Mouse (Mus musculus) MEL (cell line): ENCODE data around the gene Cstf1. TPM values are rescaled to one million over a fixed set of nuclear protein-coding genes. Genes with fewer than 3 reads are reported as not detected.
A peak's percentile ranks its signal among the peaks of the same experiment; 100 is the strongest.

Experiments used
- DNase-seq: peaks from one replicate; pipeline ENCODE4 v3.0.0; 2011; ENCODE audit warnings: low read depth, low spot score
- H3K27ac ChIP-seq: 2 replicates; pipeline ENCODE4 v1.5.1; 2012; ENCODE audit warnings: low read depth, mild to moderate bottlenecking, control low read depth, low read length, moderate library complexity; ENCODE audit not compliant: control insufficient read depth
- H3K27me3 ChIP-seq, 2 experiments: fragments of 150-350 bp in 1 of 2; sonication (generic) in 1 of 2; 2 replicates each; pipeline ENCODE4 v1.6.1; 2012; ENCODE audit warnings: low read length in 2 of 2, mild to moderate bottlenecking in 2 of 2, improper control_type of control experiment in 1 of 2, moderate library complexity in 1 of 2; ENCODE audit not compliant: insufficient read depth in 2 of 2, control insufficient read depth in 1 of 2
- H3K36me3 ChIP-seq, 2 experiments: 2 replicates each; pipeline ENCODE4 v1.6.1; 2012 to 2014; ENCODE audit warnings: low read length in 2 of 2, improper control_type of control experiment in 1 of 2, inconsistent platforms in 1 of 2, mild to moderate bottlenecking in 1 of 2; ENCODE audit not compliant: insufficient read depth in 2 of 2, control insufficient read depth in 1 of 2
- H3K4me1 ChIP-seq, 2 experiments: fragments of 150-350 bp in 1 of 2; sonication (generic) in 1 of 2; 2 replicates each; pipeline ENCODE4 v1.6.1; 2012; ENCODE audit warnings: low read length in 2 of 2, improper control_type of control experiment in 1 of 2, mild to moderate bottlenecking in 1 of 2; ENCODE audit not compliant: insufficient read depth in 2 of 2, control insufficient read depth in 1 of 2
- H3K4me3 ChIP-seq, 2 experiments: fragments of 150-350 bp in 1 of 2; sonication (generic) in 1 of 2; 2 replicates each; pipeline ENCODE4 v1.5.1; 2012; ENCODE audit warnings: low read depth in 2 of 2, low read length in 2 of 2, mild to moderate bottlenecking in 2 of 2, moderate library complexity in 2 of 2, control low read depth in 1 of 2, improper control_type of control experiment in 1 of 2; ENCODE audit not compliant: control insufficient read depth in 1 of 2, insufficient read depth in 1 of 2
- H3K79me2 ChIP-seq: 2 replicates; pipeline ENCODE4 v1.6.1; 2012; ENCODE audit warnings: mild to moderate bottlenecking, low read length, moderate library complexity; ENCODE audit not compliant: control insufficient read depth, poor library complexity, insufficient read depth
- H3K9ac ChIP-seq: 2 replicates; pipeline ENCODE4 v1.6.1; 2012; ENCODE audit warnings: low read depth, mild to moderate bottlenecking, control low read depth, low read length, moderate library complexity; ENCODE audit not compliant: control insufficient read depth, poor library complexity, severe bottlenecking
- H3K9me3 ChIP-seq: fragments of 150-350 bp; sonication (generic); replicated peaks from 2 replicates; pipeline ENCODE4 v1.6.1; 2012; ENCODE audit warnings: mild to moderate bottlenecking, low read length, improper control_type of control experiment, moderate library complexity; ENCODE audit not compliant: insufficient read depth
- BHLHE40 ChIP-seq: IDR thresholded peaks from 2 replicates; pipeline ENCODE4 v1.6.1; 2012; ENCODE audit warnings: low read depth, mild to moderate bottlenecking, inconsistent platforms, low read length, improper control_type of control experiment, borderline replicate concordance
- CHD2 ChIP-seq: IDR thresholded peaks from 2 replicates; pipeline ENCODE4 v1.6.1; 2011; ENCODE audit warnings: low read length, improper control_type of control experiment
- CTCF ChIP-seq, 3 experiments: IDR thresholded peaks in 2 of 3; conservative IDR thresholded peaks in 1 of 3; 2 replicates each; pipeline ENCODE4 v1.5.1; 2011 to 2012; ENCODE audit warnings: low read length in 3 of 3, low read depth in 2 of 3, mild to moderate bottlenecking in 2 of 3, improper control_type of control experiment in 1 of 3, inconsistent platforms in 1 of 3, mixed read lengths in 1 of 3, moderate library complexity in 1 of 3; ENCODE audit not compliant: control insufficient read depth in 1 of 3, insufficient read depth in 1 of 3, poor library complexity in 1 of 3, severe bottlenecking in 1 of 3
- E2F4 ChIP-seq: IDR thresholded peaks from 2 replicates; pipeline ENCODE4 v1.6.1; 2011; ENCODE audit warnings: low read depth, low read length, improper control_type of control experiment, borderline replicate concordance
- EP300 ChIP-seq, 2 experiments: IDR thresholded peaks; 2 replicates each; pipeline ENCODE4 v1.6.1; 2011; ENCODE audit warnings: improper control_type of control experiment in 2 of 2, low read length in 2 of 2, low read depth in 1 of 2, mild to moderate bottlenecking in 1 of 2
- GATA1 ChIP-seq: IDR thresholded peaks from 2 replicates; pipeline ENCODE4 v1.6.1; 2011; ENCODE audit warnings: low read depth, low read length, improper control_type of control experiment
- HCFC1 ChIP-seq: IDR thresholded peaks from 2 replicates; pipeline ENCODE4 v1.6.1; 2012; ENCODE audit warnings: low read depth, mild to moderate bottlenecking, inconsistent platforms, low read length, improper control_type of control experiment, moderate library complexity
- MAFK ChIP-seq: IDR thresholded peaks from 2 replicates; pipeline ENCODE4 v1.6.1; 2011; ENCODE audit warnings: low read depth, mild to moderate bottlenecking, low read length, improper control_type of control experiment, borderline replicate concordance
- MEF2A ChIP-seq: IDR thresholded peaks from 2 replicates; pipeline ENCODE4 v1.6.1; 2014; ENCODE audit warnings: low read depth, mild to moderate bottlenecking, inconsistent platforms, low read length, improper control_type of control experiment; ENCODE audit not compliant: poor library complexity, insufficient replicate concordance, severe bottlenecking; ENCODE audit errors: extremely low read depth
- MXI1 ChIP-seq: IDR thresholded peaks from 2 replicates; pipeline ENCODE4 v1.6.1; 2011; ENCODE audit warnings: mild to moderate bottlenecking, low read depth, low read length, improper control_type of control experiment
- MYB ChIP-seq: IDR thresholded peaks from 2 replicates; pipeline ENCODE4 v1.6.1; 2011; ENCODE audit warnings: mild to moderate bottlenecking, low read depth, low read length, improper control_type of control experiment
- MYC ChIP-seq: IDR thresholded peaks from 2 replicates; pipeline ENCODE4 v1.6.1; 2011; ENCODE audit warnings: low read depth, mild to moderate bottlenecking, low read length, improper control_type of control experiment, moderate library complexity
- NELFE ChIP-seq: IDR thresholded peaks from 2 replicates; pipeline ENCODE4 v1.6.1; 2011; ENCODE audit warnings: low read depth, low read length, improper control_type of control experiment
- NRF1 ChIP-seq: IDR thresholded peaks from 2 replicates; pipeline ENCODE4 v1.6.1; 2014; ENCODE audit warnings: low read depth, mild to moderate bottlenecking, inconsistent platforms, low read length, improper control_type of control experiment, moderate library complexity; ENCODE audit not compliant: poor library complexity, insufficient read depth, severe bottlenecking
- POLR2A ChIP-seq, 2 experiments: IDR thresholded peaks; 2 replicates each; pipeline ENCODE4 v1.6.1; 2011 to 2012; ENCODE audit warnings: low read length in 2 of 2, mild to moderate bottlenecking in 2 of 2, control low read depth in 1 of 2, improper control_type of control experiment in 1 of 2, low read depth in 1 of 2, moderate library complexity in 1 of 2; ENCODE audit not compliant: control insufficient read depth in 1 of 2, insufficient read depth in 1 of 2, poor library complexity in 1 of 2
- POLR2AphosphoS2 ChIP-seq: IDR thresholded peaks from 2 replicates; pipeline ENCODE4 v1.6.1; 2011; ENCODE audit warnings: low read length, improper control_type of control experiment
- RAD21 ChIP-seq: IDR thresholded peaks from 2 replicates; pipeline ENCODE4 v1.6.1; 2011; ENCODE audit warnings: mild to moderate bottlenecking, low read depth, low read length, improper control_type of control experiment
- SIN3A ChIP-seq: IDR thresholded peaks from 2 replicates; pipeline ENCODE4 v1.6.1; 2012; ENCODE audit warnings: low read length, improper control_type of control experiment, inconsistent platforms
- SMC3 ChIP-seq: IDR thresholded peaks from 2 replicates; pipeline ENCODE4 v1.6.1; 2011; ENCODE audit warnings: low read depth, low read length, improper control_type of control experiment
- TBP ChIP-seq: IDR thresholded peaks from 2 replicates; pipeline ENCODE4 v1.8.0; 2011; ENCODE audit warnings: low read depth, low read length, improper control_type of control experiment
- UBTF ChIP-seq: IDR thresholded peaks from 2 replicates; pipeline ENCODE4 v1.6.1; 2012; ENCODE audit warnings: low read depth, mild to moderate bottlenecking, inconsistent platforms, low read length, improper control_type of control experiment, moderate library complexity, borderline replicate concordance; ENCODE audit not compliant: insufficient read depth
- USF1 ChIP-seq: IDR thresholded peaks from 2 replicates; pipeline ENCODE4 v1.6.1; 2014; ENCODE audit warnings: low read depth, mild to moderate bottlenecking, inconsistent platforms, low read length, improper control_type of control experiment, moderate library complexity
- ZC3H11A ChIP-seq: IDR thresholded peaks from 2 replicates; pipeline ENCODE4 v1.6.1; 2012; ENCODE audit warnings: low read depth, mild to moderate bottlenecking, inconsistent platforms, low read length, improper control_type of control experiment
- ZKSCAN1 ChIP-seq: IDR thresholded peaks from 2 replicates; pipeline ENCODE4 v1.6.1; 2012; ENCODE audit warnings: low read depth, mild to moderate bottlenecking, inconsistent platforms, low read length, improper control_type of control experiment, moderate library complexity
- ZNF384 ChIP-seq: IDR thresholded peaks from 2 replicates; pipeline ENCODE4 v1.6.1; 2012; ENCODE audit warnings: low read depth, mild to moderate bottlenecking, inconsistent platforms, low read length, improper control_type of control experiment
- polyA plus RNA-seq, 2 experiments: library from polyadenylated mRNA; stranded (reverse) in 1 of 2; unstranded in 1 of 2; fragments of >175 nt in 1 of 2; fragments of >200 nt in 1 of 2; gene quantifications; 2 replicates each; pipeline versions ENCODE4 v1.2.1 to v1.2.4; 2012; ENCODE audit warnings: low replicate concordance in 2 of 2, low read depth in 1 of 2; ENCODE audit not compliant: insufficient read length in 2 of 2, insufficient read depth in 1 of 2, missing spikeins in 1 of 2
- total RNA-seq: library from RNA; depleted of rRNA; stranded (reverse); fragments of 300-350 nt; gene quantifications from 2 replicates; pipeline ENCODE4 v1.2.3, GENCODE M21; 2012

The Cstf1 gene
- total and polyA plus RNA-seq, 3 experiments, result 66.9 to 105 (median 77.4) TPM

DNA sequence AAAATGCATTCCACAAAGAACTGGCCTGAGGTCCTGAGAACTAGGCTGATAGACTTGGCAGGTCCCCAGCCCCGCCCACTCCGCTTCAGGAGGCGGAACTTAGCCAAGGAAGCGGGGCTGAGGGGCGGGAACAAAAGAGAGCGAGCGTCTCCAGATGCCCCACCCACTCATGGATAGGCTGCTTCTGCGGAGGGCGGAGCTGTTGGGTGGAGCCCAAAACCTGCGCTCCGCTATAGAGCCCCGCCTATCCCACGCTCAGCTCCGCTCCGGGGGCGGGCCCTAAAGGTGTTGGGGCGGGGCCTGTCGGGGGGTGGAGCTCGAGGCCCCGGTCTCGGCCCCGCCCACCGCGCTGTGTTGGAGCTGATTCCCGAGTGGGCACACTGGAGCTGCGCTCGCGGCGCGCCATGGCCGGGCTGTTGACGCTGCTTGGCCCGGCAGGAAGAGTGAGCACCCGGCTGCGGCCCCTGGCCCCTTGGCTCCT lies 25.2 kb upstream of the Cstf1 start, which contains the start of gene Fam210b (continued):
- no peak for TF ChIP-seq USF1
- no peak for TF ChIP-seq GATA1
- no peak for TF ChIP-seq MYC
- TF ChIP-seq CTCF (IDR thresholded peaks at IDR 0.05 in 2 of 3, conservative IDR thresholded peaks at IDR 0.05 in 1 of 3; ENCODE audit: control insufficient read depth in 1 of 3, insufficient read depth in 1 of 3, low read depth in 2 of 3, low read length in 3 of 3, poor library complexity in 1 of 3, severe bottlenecking in 1 of 3), result no peak
- no peak for TF ChIP-seq ZNF384
- no peak for TF ChIP-seq SMC3
- 0 out of 2 replicates have a peak, but pooled peaks have one; percentile 44 for TF ChIP-seq NELFE
- TF ChIP-seq HCFC1, result no peak
- TF ChIP-seq ZC3H11A, result no peak
- 0 out of 2 replicates have a peak, but pooled peaks have one; percentile 59 for TF ChIP-seq MXI1
- TF ChIP-seq MAFK, result no peak

DNA sequence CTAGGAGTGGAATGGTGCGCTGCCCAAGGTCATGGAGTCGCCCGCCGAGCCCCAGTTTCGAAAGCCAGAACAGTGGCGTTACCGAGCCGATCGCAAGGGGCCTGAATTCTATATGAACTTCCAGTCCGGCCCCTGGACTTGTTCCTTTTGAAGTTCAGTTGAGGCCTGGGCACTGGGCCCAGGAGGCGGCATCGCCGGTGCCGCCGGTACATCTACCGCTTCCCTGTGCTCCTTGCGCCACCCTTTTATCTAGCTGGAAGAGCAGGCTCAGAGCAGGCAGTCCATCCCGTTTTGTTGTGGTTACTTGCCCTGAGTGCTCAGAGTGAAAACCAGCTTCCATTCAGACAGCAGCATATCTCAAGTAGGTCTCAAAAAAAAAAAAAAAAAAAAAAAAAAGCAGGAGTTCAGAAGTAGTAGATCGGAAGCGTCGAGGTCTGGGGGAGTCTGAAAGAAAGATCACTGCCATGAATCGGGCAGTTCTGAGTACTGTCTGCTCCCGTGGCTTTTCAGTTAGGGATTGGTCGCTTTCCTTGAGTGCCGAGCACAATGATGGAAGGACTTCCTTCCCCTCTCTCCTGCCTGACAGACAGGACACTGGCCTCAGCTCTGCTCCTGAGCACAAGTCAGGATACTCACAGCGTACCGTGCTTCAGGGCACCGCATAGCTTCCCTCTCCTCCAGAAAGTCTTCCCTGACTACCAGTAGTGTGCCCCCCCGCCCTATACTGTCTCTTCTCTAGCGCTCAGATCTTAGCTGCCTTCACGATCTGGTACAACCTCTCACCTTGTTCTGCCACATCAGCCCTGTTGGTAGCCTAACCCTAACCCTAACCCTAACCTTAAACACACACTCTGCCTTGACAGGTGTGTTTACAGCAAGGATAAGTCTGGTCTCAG lies 24.2 kb upstream of the Cstf1 start:
- DNase-seq, result peak; percentile 68
- TF ChIP-seq SIN3A (no peak), ZNF384 (peak; percentile 92), MAFK (no peak), POLR2A (IDR thresholded peaks at IDR 0.05; ENCODE audit: control insufficient read depth in 1 of 2, insufficient read depth in 1 of 2, low read depth in 1 of 2, low read length in 2 of 2, poor library complexity in 1 of 2) (no peak), E2F4 (no peak)
- Histone ChIP-seq H3K9ac (peak overlapping the region; percentile 69), H3K36me3 (peaks cover 0 to 24% of the 10 kb centered on the region in 2 experiments; a peak in 2 of 4 replicates), H3K27ac (peak overlapping the region; percentile 9; the same call in 1 of the 2 replicates), H3K4me1 (peaks cover 10 to 31% of the 10 kb centered on the region in 2 experiments), H3K79me2 (no peaks in the 10 kb centered on the region; the same call in 1 of the 2 replicates), H3K27me3 (no peaks in the 10 kb centered on the region), H3K4me3 (peak overlapping the region; percentile 64 to 70), H3K9me3 (no peaks in the 10 kb centered on the region)

GRCm38 (mm10) chr2:172346933-172347611 lies 23.4 kb upstream of the Cstf1 start:
- Histone ChIP-seq H3K27ac (no peak overlapping the region; the same call in 1 of the 2 replicates), H3K4me3 (peak overlapping the region; percentile 64 to 70; a peak in 1 of 4 replicates), H3K79me2 (no peaks in the 10 kb centered on the region; the same call in 1 of the 2 replicates), H3K9me3 (no peaks in the 10 kb centered on the region), H3K4me1 (peaks cover 10 to 31% of the 10 kb centered on the region in 2 experiments), H3K27me3 (no peaks in the 10 kb centered on the region), H3K9ac (no peak overlapping the region), H3K36me3 (peaks cover 0 to 24% of the 10 kb centered on the region in 2 experiments; a peak in 2 of 4 replicates)
- peak; percentile 74 for DNase-seq
- no peak for TF ChIP-seq CHD2
- TF ChIP-seq MYB, result no peak
- TF ChIP-seq UBTF, result no peak
- TF ChIP-seq TBP, result no peak
- no peak for TF ChIP-seq RAD21
- TF ChIP-seq USF1, result no peak
- no peak for TF ChIP-seq NRF1
- TF ChIP-seq POLR2AphosphoS2, result no peak
- TF ChIP-seq MEF2A, result no peak
- no peak for TF ChIP-seq BHLHE40
- TF ChIP-seq GATA1, result peak; percentile 69
- peak; percentile 26 to 46; a peak in 2 of 4 replicates for TF ChIP-seq EP300 (IDR thresholded peaks at IDR 0.05; ENCODE audit: low read depth in 1 of 2, low read length in 2 of 2)
- no peak for TF ChIP-seq MAFK
- no peak for TF ChIP-seq SIN3A
- no peak for TF ChIP-seq ZKSCAN1
- TF ChIP-seq MXI1, result no peak
